Mouse (Mus musculus): Measurements from ENCODE around the gene Gm12216.

DNA sequence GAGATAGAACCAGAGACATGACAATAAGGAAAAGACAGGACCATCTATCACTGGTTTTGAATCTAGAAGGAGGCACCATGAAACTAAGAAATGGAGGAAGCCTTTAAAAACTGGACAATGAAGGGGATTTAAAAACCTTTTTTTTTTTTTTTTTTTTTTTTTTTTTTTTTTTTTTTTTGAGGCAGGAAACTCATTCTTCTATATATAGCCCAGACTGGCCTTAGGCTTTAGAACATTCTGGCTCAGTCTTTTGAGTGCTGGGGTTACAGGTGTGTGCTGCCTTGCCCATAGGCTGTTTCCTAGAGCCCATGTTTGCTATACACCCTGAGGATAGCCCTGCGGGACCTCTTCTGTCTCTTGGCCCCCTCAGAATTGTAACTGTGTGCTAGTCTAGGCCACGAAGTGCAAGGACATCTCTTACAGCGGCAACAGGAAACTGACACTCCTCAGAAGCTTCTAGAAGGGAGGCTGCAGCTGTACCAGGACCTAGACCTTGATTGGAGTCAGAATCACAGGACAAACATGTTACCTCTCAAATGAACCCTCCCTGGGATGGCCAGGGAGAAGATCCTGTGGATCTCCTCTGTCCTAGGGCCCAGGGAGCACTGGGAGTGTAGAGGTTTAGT lies 73.6 kb downstream of the Gm12216 start:
- no peak for TF ChIP-seq POLR2A (IDR thresholded peaks at IDR 0.05; ENCODE audit: extremely low read depth, insufficient read depth, low read length)
- TF ChIP-seq CTCF (IDR thresholded peaks at IDR 0.05; ENCODE audit: extremely low read depth, insufficient read depth, low read length): no peak
